Mouse (Mus musculus) thymus, adult 2 months (tissue): ENCODE data around the gene Aifm3. TPM values are rescaled to one million over a fixed set of nuclear protein-coding genes. Genes with fewer than 3 reads are reported as not detected.

Experiments
- DNase-seq: peaks from one replicate; pipeline ENCODE4 v3.0.0; 2021
- H3K27ac ChIP-seq: fragments of 200-500 bp; 2 replicates; pipeline ENCODE4 v1.5.1; 2012; ENCODE audit warnings: low read length, control low read depth; ENCODE audit not compliant: control insufficient read depth, insufficient read depth
- H3K27me3 ChIP-seq: fragments of 200-500 bp; 2 replicates; pipeline ENCODE4 v1.6.1; 2012; ENCODE audit warnings: mild to moderate bottlenecking, low read length, moderate library complexity, mixed read lengths; ENCODE audit not compliant: control insufficient read depth, insufficient read depth
- H3K36me3 ChIP-seq: fragments of 200-500 bp; 2 replicates; pipeline ENCODE4 v1.6.1; 2012; ENCODE audit warnings: mild to moderate bottlenecking, low read length, moderate library complexity; ENCODE audit not compliant: control insufficient read depth, insufficient read depth
- H3K4me1 ChIP-seq: fragments of 200-500 bp; replicated peaks from 2 replicates; pipeline ENCODE4 v1.6.1; 2012; ENCODE audit warnings: low read length; ENCODE audit not compliant: control insufficient read depth, insufficient read depth
- H3K4me3 ChIP-seq: fragments of 200-500 bp; 2 replicates; pipeline ENCODE4 v1.5.1; 2012; ENCODE audit warnings: mild to moderate bottlenecking, low read length, control low read depth, moderate library complexity; ENCODE audit not compliant: control insufficient read depth, insufficient read depth
- CTCF ChIP-seq: fragments of 200-500 bp; IDR thresholded peaks from 2 replicates; pipeline ENCODE4 v1.5.1; 2012; ENCODE audit warnings: mild to moderate bottlenecking, control low read depth, low read length, moderate library complexity, borderline replicate concordance; ENCODE audit not compliant: control insufficient read depth, poor library complexity, insufficient read depth; ENCODE audit errors: extremely low read depth
- POLR2A ChIP-seq: fragments of 200-500 bp; IDR thresholded peaks from 2 replicates; pipeline ENCODE4 v1.6.1; 2012; ENCODE audit warnings: mild to moderate bottlenecking, low read length, control low read depth, moderate library complexity; ENCODE audit not compliant: control insufficient read depth, poor library complexity, insufficient read depth; ENCODE audit errors: extremely low read depth
- WGBS: fragments of 180-500 bp; shearing (Covaris S2); methylation state at CpG from one replicate; pipeline ENCODE4 v1.1.7; 2018; 5-methylcytosine and 5-hydroxymethylcytosine counted together
- polyA plus RNA-seq: library from polyadenylated mRNA; depleted of rRNA; stranded (reverse); fragments of >200 nt; gene quantifications from 2 replicates; pipeline ENCODE4 v1.2.3, GENCODE M21; 2012

Aifm3 gene
- polyA plus RNA-seq, 1 experiment, result 0.93 TPM

DNA sequence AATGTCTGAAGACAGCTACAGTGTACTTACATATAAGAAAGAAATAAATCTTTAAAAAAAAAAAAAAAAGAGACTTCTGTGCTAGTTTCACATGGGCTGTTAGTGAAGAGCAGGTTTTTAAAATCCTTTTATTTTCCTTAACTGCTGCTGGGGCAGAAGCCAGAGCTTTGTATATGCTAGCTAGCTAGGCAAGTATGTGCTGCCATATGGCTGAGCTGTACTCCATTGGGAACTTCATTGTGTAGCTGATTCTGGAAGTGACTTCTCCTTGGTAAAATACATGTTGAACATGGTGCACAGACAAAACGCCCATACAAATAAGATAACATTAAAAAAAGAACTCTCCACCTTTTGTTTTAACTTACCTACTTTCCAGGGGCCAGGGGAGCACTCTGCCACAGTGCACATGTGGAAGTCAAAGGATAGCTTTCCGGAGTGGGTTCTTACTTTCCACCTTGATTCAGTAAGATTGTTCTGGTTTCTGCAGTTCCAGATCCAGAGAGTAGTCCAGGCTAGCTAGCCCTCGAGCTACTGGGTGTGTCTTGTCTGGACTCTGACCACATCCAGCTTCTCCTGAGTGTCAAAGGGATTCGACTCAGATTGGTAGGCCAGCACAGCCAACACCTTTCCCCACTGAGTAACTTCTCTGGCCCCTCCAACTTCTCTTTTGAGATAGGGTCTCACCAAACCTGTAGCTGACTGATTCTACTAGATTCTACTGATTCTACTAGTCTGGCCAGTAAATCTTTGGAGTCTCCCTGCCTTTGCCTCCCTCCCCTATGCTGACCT is 22.3 kb upstream of the Aifm3 start:
- no peak for DNase-seq
- H3K27ac ChIP-seq, result no peak overlapping the region
- no peak overlapping the region for H3K4me3 ChIP-seq
- WGBS, result 81% methylated on average over 4 of the region's 4 CpGs
- no peaks in the 10 kb centered on the region for H3K4me1 ChIP-seq
- H3K27me3 ChIP-seq, result no peaks in the 10 kb centered on the region
- peaks cover 30% of the 10 kb centered on the region for H3K36me3 ChIP-seq
- TF ChIP-seq POLR2A (no peak), CTCF (no peak)

- no peak overlapping the region for H3K27ac ChIP-seq
- peaks cover 38% of the 10 kb centered on the region for H3K36me3 ChIP-seq
- H3K27me3 ChIP-seq, result no peaks in the 10 kb centered on the region
- H3K4me1 ChIP-seq, result peaks cover 3% of the 10 kb centered on the region
- 91% methylated on average over 6 of the region's 6 CpGs for WGBS
- no peak overlapping the region for H3K4me3 ChIP-seq
- TF ChIP-seq POLR2A, result no peak
- TF ChIP-seq CTCF, result no peak
- DNase-seq, result no peak
Observed at GRCm38 (mm10) chr16:17472498-17472897, 16.9 kb upstream of the Aifm3 start.

DNA sequence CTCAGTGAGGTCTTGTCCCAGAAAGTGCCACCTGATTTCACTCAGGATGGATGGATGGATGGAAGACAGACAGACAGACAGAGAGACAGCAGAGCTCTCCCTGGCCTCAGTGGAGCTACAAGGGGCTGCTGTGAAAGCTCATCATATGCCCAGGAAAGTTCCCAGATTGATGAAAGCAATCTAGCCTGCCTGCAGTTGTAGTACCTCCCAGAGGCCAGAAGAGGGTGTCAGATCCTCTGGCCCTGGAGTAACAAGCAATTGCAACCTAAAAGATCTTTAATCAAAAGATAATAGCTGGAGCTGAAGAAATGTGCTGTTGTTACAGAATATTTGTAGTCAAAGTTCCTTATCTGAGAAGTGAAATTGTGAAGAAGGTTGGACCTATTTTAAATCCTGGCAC is 15.3 kb upstream of the Aifm3 start:
- Histone ChIP-seq H3K27me3 (no peaks in the 10 kb centered on the region), H3K4me1 (peaks cover 3% of the 10 kb centered on the region), H3K4me3 (no peak overlapping the region), H3K36me3 (peaks cover 33% of the 10 kb centered on the region), H3K27ac (no peak overlapping the region)
- no peak for TF ChIP-seq POLR2A
- TF ChIP-seq CTCF, result no peak
- DNase-seq, result peak; percentile 42

DNA sequence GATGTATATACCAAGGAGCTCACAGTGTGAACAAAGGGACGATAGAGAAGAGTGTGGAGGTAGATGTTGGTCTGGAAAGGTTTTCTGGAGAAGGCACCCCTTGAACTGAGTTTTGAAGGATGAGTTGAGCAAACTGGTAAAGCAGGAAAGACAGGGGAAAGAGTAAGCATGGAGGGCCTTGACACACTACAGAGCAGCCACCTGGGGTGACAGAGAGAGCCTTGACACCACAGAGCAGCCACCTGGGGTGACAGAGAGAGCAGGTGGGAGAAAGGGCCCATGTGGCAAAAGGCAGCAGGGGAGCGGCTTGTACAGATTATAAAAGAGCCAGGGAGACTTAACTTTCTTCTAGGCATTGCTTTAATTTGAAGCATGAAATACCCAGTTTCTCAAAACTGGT is 14.7 kb upstream of the Aifm3 start:
- no peak overlapping the region for H3K4me3 ChIP-seq
- WGBS, result 47% methylated on average over 2 of the region's 2 CpGs
- H3K4me1 ChIP-seq, result peaks cover 3% of the 10 kb centered on the region
- peak; percentile 24 for DNase-seq
- H3K36me3 ChIP-seq, result peaks cover 26% of the 10 kb centered on the region
- H3K27ac ChIP-seq, result no peak overlapping the region
- no peak for TF ChIP-seq POLR2A
- no peak for TF ChIP-seq CTCF
- H3K27me3 ChIP-seq, result no peaks in the 10 kb centered on the region

DNA sequence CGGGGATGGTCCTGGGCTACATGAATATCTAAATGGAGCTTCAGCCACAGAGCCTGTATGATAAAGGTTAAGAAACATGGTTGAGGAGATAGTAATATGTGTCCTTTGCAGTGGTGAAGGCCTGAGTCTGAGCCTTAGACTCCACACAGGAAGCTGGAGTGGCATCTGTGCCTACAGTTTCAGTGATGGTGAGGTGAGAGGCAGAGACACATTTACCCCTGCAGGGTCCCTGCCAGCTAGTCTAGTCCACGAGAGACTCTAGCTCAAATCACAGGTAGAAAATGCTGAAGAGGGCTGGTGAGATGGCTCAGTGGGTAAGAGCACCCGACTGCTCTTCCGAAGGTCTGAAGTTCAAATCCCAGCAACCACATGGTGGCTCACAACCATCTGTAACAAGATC is 14.1 kb upstream of the Aifm3 start:
- Histone ChIP-seq H3K36me3 (peaks cover 20% of the 10 kb centered on the region), H3K4me1 (peaks cover 3% of the 10 kb centered on the region), H3K4me3 (no peak overlapping the region), H3K27me3 (no peaks in the 10 kb centered on the region), H3K27ac (no peak overlapping the region)
- no peak for TF ChIP-seq POLR2A
- no peak for TF ChIP-seq CTCF
- 98% methylated on average over 4 of the region's 4 CpGs for WGBS
- no peak for DNase-seq

DNA sequence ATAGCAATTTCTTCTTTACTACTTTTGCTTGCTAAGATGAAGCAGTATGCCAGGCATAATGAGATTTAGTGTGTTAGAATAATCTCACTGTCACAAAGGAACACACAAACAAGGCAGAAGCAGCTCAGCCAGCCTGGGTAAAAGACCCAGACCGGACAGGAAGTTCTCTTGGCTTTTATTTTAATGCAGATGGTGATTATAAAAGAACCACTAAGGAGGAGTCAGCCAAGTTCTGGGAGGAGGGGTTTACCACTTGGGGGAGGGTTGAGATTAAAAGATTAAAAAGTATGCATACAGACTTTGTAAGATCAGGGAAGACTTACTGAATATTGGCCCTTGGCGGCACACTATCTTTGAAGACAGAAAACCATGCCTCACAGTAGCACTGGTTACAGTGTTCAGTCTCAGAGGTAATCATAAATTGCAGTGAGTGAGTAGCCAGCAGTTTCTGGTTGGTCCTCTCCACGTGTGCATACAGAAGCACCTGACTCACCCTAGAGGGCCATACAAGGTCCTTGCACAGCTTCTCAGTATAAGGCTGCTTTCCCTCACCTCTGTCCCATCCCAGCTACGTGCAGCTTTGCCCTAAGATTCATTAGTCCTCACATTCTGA is 11.0 kb upstream of the Aifm3 start:
- DNase-seq, result no peak
- Histone ChIP-seq H3K4me1 (peaks cover 3% of the 10 kb centered on the region), H3K27ac (no peak overlapping the region), H3K27me3 (no peaks in the 10 kb centered on the region), H3K36me3 (peaks cover 3% of the 10 kb centered on the region), H3K4me3 (no peak overlapping the region)
- 50% methylated on average over 4 of the region's 4 CpGs for WGBS
- TF ChIP-seq POLR2A (no peak), CTCF (no peak)
